Mouse (Mus musculus) urinary bladder, postnatal 25 days (tissue): Measurements from ENCODE around the gene Ankrd7.
"Not testable (repeated sequence)": the region's sequence is repeated elsewhere in the genome, so short reads cannot be mapped to it uniquely, and the experiment has no call there.

ENCODE experiments used
- DNase-seq: peaks from one replicate; pipeline ENCODE4 v3.0.0; 2022; ENCODE audit warnings: low spot score

Gene Ankrd7

GRCm38 (mm10) chr6:18866018-18866417 lies at the start of gene Ankrd7:
Gene Ankrd7 (plus strand): TSS chr6:18866318.
- no peak for DNase-seq

- peak; percentile 56 for DNase-seq
Measured at GRCm38 (mm10) chr6:18819343-18819742, 46.8 kb upstream of the Ankrd7 start.

DNA sequence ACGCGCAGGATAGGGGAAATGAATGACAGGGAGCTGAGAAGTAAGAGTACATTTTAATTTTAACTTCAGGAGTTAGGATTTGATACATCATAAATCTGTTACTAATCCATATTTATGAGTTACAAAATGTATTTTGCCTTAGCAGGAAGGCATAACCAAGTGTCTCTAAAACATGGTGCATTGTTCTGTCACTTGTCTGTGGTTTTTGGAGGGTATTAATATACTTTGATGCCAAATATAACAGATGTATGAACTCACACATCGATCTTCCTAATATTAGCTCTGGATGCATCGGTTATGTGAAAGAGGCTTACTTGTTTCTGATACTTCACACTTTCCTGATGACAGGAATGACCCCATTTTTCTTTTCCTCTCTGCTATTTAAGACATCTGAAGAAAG lies 45.9 kb upstream of the Ankrd7 start:
- DNase-seq: no peak

GRCm38 (mm10) chr6:18822812-18823211 lies 43.3 kb upstream of the Ankrd7 start:
- peak; percentile 16 for DNase-seq

- DNase-seq: no peak
Measured at GRCm38 (mm10) chr6:18832958-18833357, 33.2 kb upstream of the Ankrd7 start.

- not testable (repeated sequence) for DNase-seq
Measured at GRCm38 (mm10) chr6:18844529-18844928, 21.6 kb upstream of the Ankrd7 start.

DNA sequence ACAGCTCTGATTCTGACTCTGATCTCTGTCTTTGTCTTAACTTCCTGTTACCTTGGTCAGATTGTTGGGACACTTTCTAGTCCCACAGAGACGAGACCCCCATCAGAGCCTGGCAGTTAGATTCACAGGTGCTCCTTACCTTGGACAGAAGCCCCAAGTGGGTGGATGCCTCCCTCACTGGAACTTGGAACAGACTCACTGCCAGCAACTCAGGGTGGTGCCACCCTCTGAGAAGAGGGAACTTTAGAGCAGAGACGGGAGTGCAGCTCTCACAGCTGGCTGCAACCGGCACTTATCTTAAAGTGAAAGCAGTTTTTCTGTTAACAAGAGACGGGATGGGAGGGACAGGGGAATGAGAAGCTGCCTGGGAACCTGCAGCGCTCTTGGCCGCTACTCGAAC lies 20.5 kb upstream of the Ankrd7 start:
- not testable (repeated sequence) for DNase-seq

GRCm38 (mm10) chr6:18848051-18848701 lies 17.9 kb upstream of the Ankrd7 start, which contains the start of gene Lsm8:
Gene Lsm8 (plus strand): TSS chr6:18848579.
- DNase-seq: peak; percentile 94

DNA sequence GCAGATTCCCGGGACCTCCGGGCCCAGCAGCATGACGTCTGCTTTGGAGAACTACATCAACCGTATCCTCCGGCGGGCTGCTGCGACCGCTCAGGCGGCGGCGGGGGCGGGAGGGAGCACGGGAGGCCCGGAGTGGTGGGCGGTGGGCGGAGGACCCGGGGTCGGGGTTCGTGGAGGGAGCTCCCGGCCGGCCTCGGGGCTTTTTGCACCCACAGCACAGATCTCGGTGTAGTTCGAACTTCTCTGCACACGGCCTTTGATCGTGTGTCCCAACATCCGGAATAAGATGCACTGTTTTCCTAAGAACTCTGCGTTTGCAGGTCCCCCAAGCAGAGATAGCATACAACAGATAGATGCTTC lies 17.4 kb upstream of the Ankrd7 start:
- no peak for DNase-seq

DNA sequence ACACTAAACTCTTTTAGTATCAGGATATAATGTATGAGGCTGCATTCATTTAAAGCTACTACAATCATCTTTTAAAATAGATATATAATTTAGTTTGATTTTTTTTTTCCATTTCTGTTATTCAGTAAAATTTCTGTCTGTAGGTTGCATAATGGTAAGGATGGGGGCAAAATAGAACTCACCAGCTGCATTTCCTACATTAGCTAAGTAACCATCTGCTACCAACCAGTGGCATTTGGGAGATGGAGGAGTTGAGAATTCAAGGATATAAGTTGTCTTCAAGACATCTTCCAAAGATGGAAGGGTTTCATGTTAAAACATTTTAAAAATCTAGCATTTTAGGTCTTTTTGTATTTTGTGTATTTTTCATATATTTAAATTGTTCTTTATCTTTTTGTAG lies 10.8 kb upstream of the Ankrd7 start:
- DNase-seq: no peak

GRCm38 (mm10) chr6:18856487-18857078 lies 9.5 kb upstream of the Ankrd7 start:
- DNase-seq: no peak

GRCm38 (mm10) chr6:18889030-18889429 lies 22.9 kb downstream of the Ankrd7 start:
- no peak for DNase-seq

GRCm38 (mm10) chr6:18894142-18894541 lies 28.0 kb downstream of the Ankrd7 start:
- DNase-seq: no peak

DNA sequence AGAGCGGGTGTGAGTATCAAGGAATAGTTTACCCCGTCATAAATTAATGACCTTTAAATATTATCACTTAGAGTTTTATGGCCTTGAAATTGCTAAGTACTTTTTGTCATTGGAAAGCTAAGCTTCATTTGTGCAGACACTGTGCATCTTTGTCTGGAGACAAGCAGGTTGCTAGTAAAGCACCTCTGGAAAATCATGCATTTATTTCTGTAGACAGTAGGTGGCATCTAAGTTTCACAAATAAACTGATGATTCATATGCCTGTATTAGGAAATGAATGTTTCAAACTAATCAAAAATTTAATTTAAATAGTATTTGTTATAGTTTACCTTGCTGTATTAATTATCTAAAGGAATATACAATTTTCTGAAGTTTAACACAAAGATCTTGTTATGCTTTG lies 41.1 kb downstream of the Ankrd7 start:
- DNase-seq: no peak

- no peak for DNase-seq
Measured at GRCm38 (mm10) chr6:18913179-18913578, 47.1 kb downstream of the Ankrd7 start.

DNA sequence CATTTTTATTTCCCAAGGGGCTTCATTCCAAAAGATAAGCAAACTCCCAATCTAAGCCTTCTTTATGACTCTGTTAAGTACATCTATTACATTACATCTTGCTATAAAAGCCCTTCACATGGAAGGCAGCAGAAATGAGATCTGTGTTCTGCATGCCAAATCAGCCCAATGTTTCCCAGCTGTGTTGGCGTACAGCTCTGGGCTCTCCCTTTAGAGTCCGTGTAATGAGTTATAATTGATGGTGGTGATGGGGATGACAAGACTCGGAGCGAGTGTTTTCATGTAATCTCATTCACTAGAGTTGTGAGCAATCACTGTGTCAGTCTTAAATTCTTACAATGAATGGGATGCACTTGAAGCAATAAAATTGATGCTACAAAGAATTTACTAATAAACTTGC lies 49.9 kb downstream of the Ankrd7 start:
- no peak for DNase-seq

GRCm38 (mm10) chr6:18916471-18916870 lies 50.4 kb downstream of the Ankrd7 start:
- no peak for DNase-seq
